Mouse (Mus musculus) gastrocnemius, postnatal 10 days (tissue): ENCODE results near the gene Pemt. TPM values are rescaled to one million over a fixed set of nuclear protein-coding genes. Genes with fewer than 3 reads are reported as not detected.
"Not testable (repeated sequence)": the region's sequence is repeated elsewhere in the genome, so short reads cannot be mapped to it uniquely, and the experiment has no call there.

Experiments
- DNase-seq: peaks from one replicate; pipeline ENCODE4 v3.0.0; 2021; ENCODE audit warnings: mixed read lengths
- total RNA-seq, 2 experiments: library from RNA; stranded (reverse); gene quantifications; 2 replicates each; pipeline ENCODE4 v1.2.3; 2021

Gene Pemt
- total RNA-seq, 2 experiments from 2014 or later: 3.0 to 4.0 TPM

DNA sequence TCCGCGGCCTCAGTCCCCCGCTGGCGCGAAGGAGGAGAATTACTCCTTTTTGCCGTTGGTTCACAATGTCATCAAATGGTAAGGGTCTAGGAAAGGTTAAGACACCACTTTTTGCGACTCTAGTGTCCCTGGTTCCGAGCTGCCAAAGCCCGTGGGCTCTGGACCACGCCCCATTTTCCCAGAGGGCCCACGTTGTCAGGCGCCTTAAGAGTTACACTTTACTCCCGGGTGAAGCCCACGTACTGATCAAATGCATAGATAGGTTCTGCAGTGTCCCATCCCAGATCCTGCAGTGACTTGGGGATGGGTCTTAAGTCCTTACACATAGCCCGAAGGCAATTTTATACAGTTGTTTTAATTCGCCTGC, 97.9 kb downstream of the Pemt start:
- DNase-seq: no peak

DNA sequence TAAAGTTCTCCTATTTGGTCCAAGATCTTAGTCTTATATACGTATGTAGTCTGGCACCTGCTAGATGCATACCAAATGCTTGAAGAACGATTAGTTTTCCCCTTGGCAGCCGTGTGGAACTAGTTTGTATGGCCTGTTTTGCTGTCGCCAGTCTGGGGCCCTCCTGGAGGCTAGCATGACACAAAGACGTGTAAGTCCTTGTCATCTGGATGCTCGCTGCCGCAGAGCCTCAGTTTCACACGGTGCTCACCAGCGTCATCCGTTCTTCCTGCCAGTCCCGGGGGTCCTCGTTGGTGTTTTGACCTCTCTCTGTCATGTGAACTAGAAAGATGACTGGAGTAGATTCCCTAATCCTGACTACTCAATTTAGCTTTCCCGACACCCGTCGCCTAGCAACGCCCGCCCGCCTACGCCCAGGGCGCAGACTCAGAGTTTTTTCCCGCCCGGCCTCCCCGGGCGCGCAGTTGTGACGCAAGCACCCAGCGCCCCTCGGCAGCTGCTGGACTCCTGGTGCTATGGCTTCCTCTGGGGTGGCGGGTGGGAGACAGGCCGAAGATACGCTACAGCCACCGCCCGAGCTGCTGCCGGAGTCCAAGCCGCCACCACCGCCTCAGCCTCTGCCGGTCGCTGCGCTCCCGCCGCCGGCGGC, 98.4 kb downstream of the Pemt start, which contains the start of gene Med9:
Gene Med9 (plus strand): TSS at position 455 of the 649 bp plus-strand sequence.
- DNase-seq: peak; percentile 96

DNA sequence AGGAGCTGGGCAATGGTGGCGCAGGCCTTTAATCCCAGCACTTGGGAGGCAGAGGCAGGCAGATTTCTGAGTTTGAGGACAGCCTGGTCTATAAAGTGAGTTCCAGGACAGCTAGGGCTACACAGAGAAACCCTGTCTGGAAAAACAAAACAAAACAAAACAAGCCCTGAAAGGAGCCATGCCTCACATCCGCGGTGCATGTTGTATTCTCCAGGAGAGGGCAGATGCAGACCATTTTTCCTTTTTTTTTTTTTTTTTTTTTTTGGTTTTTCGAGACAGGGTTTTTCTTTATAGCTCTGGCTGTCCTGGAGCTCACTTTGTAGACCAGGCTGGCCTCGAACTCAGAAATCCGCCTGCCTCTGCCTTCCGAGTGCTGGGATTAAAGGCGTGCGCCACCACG, 101.4 kb downstream of the Pemt start:
- not testable (repeated sequence) for DNase-seq

DNA sequence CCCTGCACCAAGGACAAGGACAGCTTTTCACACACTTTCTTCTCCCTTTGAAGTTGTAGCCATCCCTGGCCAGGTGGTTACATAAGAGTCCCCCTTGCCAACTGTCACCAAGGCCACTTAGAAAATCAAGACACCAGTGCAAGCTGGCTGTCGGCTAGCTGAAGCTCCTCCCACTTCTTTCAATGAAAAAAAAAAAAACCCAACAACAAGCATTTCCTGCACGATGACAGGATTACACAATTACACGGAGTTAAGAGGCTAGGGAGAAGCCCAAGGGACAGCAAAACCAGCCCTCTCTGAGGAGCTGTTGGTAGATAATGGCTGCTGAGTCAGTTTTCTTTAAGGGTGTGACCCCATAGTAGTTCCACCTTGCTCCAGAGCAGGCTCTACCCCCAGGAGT, 104.9 kb downstream of the Pemt start:
- DNase-seq: no peak

DNA sequence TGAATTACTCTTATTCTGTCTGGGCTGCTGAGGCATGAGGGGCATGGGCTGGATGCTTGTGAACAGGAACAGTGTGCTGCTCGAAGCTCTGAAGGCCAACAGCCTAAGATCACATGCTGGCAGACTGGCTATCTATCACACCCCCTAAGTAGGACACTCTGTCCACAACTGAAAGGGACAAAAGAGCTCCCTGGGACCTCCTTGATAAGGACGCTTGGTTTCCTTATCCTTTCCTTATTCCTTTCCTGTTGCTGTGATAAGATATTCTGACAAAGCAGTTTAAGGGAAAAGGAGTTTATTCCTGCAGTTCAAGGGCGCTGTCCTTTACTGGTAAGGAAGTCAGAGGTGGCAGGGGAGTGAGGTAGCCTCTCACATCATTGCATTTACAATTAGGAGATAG, 105.6 kb downstream of the Pemt start:
- DNase-seq: no peak

DNA sequence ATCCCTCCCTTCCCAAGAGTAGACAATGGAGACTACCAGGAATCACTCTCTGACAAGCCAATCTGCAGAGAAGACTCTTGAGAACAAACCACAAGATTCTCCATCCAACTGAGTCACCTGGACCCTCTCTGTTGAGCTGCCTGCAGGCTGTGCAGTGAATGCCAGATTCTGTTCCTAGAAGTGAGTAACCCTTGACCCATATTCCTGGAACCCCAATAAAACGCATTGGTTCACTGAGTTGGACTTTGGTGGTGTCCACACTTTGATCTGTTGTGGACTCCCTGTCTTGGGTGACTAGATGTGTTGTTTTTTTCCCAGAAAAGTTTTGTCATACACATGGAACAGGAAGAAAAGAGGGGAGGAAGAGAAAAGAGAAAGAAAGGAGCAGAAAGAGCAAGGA, 106.5 kb downstream of the Pemt start:
- DNase-seq: no peak

DNA sequence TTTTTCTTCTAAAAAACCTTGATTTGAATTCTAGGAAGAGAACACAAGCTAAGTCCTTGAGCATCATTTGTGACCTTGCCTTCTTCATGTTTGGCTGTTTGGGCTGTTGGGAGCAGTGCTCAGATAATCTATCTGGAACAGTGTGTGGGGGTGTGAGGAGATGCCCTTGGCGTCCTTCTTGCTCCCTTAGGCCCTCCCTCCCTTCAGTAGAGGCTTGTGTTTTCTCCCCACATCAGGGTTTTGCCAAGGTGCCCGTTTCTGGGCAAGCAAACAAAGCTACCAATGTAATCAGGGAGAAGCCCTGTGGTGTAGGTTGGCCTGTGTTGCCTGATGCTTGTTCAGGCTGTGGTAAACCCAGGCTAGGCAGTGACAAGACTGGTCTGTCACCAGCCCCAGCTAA, 108.7 kb downstream of the Pemt start:
- DNase-seq: no peak

DNA sequence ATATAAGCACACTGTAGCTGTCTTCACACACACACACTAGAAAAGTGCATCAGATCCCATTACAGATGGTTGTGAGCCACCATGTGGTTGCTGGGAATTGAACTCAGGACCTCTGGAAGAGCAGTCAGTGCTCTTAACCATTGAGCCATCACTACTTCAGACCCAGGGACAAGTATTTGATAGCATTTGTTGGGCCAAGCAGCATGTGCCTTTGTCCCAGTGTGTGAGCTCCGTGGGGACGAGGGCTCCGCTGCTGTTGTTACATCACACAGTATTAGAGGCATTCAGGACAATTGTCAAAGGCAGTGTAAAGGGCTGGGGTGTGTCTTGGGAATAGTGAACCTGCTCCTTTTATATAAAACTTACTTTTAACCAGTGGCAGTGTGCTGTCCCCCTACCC, 109.3 kb downstream of the Pemt start:
- no peak for DNase-seq

DNA sequence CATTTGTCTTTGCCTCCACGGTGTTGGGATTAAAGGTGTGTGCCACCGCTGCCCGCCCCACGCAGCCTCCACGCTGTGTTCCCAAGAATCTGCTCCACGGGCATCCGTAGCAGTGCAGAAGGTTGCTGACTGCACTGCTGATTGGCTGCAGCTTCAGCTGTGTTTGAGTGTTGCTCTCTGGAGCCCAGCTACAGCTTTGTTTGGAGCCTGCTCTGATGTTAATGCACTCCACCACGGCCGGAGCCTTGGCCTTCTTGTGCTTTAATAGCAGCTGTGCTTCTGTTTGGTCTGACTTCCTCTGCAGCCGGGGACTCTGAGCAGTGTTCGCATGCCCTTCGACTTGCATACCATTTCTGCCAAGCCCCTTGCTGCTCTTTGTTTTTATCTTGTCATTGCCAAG, 112.3 kb downstream of the Pemt start:
- no peak for DNase-seq

DNA sequence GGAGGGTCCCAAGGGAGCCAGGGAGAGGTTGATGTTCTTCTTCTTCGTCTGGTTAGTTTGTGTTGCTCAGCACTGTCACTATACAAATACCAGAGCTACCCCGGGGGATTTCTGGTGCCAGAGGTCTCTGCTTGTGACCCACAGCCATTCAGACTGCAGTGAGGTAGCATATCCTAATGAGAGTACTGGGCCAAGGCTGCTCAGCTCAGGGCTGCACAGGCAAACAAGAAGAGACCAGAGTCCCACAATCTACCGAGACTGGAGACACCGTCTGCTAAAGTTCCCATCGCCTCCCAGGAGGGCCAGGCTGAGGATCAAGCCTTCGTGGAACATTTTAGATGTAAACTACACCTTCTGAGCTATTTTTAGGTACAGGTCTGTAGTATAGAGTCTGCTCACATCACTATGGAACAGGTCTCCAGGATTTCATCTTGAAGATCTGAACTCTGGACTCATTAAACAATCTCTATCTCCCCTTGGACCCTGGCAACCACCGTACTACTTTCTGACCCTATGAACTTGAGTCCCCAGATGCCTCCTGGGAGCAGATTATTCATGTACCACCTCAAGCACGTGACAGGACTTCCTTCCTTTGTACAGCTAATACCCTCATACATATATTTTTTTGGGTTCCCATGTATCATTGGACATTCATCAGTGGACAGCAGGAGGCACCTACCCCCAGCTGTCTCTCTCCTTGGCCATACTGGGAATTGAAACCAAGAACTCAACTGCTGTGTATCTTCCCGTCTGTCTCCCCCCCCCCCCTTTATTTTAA, 113.5 kb downstream of the Pemt start:
- no peak for DNase-seq

DNA sequence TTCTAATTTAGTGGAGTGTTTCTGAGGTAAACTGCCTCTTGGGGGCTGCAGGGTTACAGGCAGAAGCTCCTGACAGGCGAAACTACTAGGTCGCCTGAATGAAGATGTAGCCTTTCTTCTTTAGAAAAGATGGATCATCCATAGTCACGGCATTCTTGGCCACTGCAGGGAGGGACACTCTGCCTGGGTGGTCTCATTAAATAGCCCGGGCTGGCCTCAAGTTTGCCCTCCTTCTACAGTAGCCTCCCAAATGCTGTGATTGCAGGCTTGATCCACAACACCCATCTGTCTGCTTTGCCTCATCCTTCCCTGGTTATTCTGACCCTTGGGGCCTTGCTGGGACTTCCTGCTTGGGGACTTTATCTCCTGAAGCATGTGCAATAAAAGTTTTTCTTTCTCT, 116.3 kb downstream of the Pemt start:
- no peak for DNase-seq

DNA sequence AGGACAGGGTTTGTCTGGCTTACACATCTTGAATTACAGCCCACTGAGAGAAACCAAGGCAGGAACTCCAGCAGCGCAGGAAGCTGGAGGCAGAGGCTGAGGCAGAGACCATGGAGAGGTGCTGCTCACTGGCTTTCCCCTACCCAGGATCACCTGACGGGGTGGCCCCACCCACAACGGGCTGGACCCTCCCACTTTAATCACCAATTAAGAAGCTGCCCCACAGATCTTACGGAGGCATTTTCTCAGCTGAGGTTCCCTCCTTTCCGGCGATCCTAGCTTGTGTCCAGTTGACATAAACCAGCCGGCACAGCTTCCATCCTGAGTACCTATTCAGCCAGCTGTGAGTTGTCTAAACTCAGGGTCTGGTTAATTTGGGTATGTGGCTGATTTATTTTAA, 125.0 kb downstream of the Pemt start:
- no peak for DNase-seq

Other genes starting within 250 kb of the Pemt start
- 10 to 100 TPM; 25.5 to 27.0 TPM for gene Flcn, start 236.5 kb downstream of the Pemt start, total RNA-seq
- 10 to 100 TPM; 15.7 to 19.2 TPM for gene Nt5m, start 207.0 kb downstream of the Pemt start, total RNA-seq
- gene Cops3, start 206.7 kb downstream of the Pemt start, total RNA-seq: 10 to 100 TPM; 72.7 to 75.2 TPM
- gene Med9, start 98.3 kb downstream of the Pemt start, total RNA-seq: 10 to 100 TPM; 17.1 to 18.1 TPM
- 1 to 10 TPM; 1.5 to 3.0 TPM for gene Rasd1, start 81.5 kb downstream of the Pemt start, total RNA-seq
- gene Rai1, start 58.5 kb upstream of the Pemt start, total RNA-seq: 10 to 100 TPM; 27.7 to 37.6 TPM
- gene Srebf1, start 176.1 kb upstream of the Pemt start, total RNA-seq: 10 to 100 TPM; 24.2 to 29.1 TPM